Mouse (Mus musculus): ENCODE measurements around the gene Mrpl57. TPM values are rescaled to one million over a fixed set of nuclear protein-coding genes. Genes with fewer than 3 reads are reported as not detected.

Mrpl57 gene
- polyA plus RNA-seq, 1 experiment: 78.3 TPM

DNA sequence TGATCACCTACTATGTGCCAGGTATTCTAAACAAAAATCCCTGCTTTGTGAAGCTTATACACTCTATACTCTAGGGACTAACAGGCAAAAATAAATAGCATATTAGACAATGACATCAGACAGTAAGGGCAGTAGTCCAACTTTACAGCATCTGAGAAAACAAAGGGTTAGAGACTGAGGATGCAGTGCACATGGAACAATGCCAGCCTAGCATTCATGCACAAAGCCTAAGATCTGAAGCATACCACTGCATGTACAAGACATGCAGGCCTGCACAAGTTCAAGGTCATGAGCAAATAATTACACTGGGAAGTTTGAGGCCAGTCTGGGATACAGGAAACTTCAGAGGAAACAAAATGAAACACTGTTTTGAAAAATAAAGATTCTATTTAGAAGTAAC is 33.5 kb downstream of the Mrpl57 start:
- no peak for DNase-seq (ENCODE audit: low spot score)

DNA sequence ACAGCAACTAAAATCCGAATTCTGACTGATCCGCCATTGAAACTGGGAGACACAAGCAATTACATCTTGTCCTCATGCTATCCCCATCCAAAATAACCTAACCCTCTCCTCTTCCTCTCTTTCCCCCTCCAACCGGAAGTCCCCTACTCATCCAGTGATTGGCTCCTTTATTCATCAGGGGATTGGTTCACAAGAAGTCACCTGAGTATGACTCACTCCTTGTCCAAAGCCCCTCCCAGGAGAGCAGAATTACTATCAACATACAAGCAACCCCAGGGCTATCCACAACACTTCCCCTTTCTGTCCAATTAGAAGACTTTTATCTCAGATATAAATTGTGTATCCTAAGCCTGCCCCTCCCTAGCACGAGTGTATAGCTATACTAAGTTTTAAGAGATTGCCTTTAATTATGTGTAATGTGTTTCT is 36.0 kb downstream of the Mrpl57 start:
- no peak for DNase-seq (ENCODE audit: low spot score)

DNA sequence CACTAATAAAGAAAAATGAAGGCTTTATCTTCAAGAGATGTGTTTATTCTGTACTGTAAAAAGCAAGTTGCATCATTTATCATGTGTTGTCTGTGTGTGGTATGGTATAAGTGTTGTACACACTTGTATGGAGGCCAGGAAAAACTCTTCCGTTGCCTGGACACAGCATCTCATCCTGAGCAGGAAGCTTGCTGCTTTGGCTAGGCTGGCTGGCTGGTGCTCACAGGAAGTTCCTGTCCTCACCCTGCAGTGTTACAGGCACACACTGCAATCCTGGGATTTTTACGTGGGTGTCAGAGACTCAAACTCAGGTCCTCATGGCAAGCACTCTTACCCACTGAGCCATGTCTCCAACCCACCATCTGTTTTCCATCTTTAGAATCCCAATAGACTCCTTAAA is 37.1 kb downstream of the Mrpl57 start:
- no peak for DNase-seq (ENCODE audit: low spot score)

DNA sequence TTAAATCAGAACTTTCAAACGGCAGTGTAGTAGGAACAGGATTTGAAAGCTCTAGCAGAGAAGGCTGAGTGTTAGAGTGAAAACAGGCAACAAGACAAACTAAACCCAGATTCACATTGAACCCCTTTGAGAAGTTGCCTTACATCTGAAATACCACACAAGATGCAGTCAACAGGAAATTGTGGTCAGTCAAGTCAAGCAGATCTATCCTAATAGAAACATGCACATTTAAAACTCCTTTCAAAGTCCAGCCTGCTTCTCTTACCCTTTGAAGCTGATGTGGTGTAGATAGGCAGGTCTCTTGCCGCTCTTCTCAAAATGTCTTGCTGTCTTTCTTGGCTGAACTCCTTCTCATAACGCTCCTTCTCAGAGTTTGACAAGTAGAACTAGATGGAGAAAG is 39.2 kb downstream of the Mrpl57 start:
- DNase-seq (ENCODE audit: low spot score): no peak

DNA sequence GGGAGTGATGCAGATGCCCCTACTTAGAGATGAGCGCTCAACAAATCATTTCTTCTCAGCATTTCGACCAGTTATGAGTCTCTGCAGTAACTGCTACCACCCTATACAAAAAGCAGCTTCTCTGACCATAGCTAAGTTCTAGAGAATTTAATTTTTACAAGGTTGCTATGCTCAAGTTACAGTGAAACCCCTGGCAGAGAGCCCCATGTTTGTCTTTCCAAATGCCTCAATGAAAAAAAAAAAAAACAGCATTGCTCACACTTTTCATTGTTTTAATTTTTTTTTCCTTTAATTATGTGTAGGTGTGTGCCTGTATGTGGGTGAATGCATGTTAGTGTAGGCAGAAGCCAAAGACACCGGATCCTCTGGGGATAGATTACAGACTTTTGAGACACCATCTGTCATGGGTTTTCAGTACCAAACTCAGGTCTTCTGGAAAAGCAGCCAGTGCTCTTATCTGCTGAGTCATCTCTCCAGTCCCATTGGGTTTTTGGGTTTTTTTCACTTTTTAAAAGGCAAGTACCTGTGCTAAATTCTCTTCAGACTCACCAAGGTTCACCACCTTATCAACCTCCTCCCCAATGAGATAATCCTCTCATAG is 40.7 kb downstream of the Mrpl57 start:
- DNase-seq (ENCODE audit: low spot score): no peak

DNA sequence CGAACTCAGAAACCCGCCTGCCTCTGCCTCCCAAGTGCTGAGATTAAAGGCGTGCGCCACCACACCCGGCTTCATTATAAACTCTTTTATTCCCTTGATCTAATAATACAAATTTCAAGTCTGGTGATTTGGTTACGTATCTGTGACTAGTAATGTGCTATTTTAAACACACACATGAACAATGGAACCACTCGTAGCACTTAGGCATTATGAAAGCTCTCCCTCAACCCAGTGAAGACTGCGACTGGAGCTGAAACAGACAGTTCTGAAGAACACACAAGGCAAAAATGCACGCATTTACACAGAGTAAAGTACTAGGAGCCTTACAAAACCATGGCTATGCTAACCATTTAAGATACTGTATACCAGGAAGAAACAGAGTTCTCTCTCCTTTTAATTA is 51.9 kb downstream of the Mrpl57 start:
- no peak for DNase-seq (ENCODE audit: low spot score)

Other genes starting within 250 kb of the Mrpl57 start
- 7.6 and 8.8 TPM in 2 replicates for gene Xpo4, start 160.8 kb upstream of the Mrpl57 start, polyA plus RNA-seq (2012; rRNA removed)
- not detected in 2 replicates for gene Gm49361, start 80.1 kb upstream of the Mrpl57 start, polyA plus RNA-seq (2012; rRNA removed)
- 35.2 and 35.9 TPM in 2 replicates for gene Lats2, start 67.8 kb upstream of the Mrpl57 start, polyA plus RNA-seq (2012; rRNA removed)
- gene Sap18, start 28.1 kb upstream of the Mrpl57 start, polyA plus RNA-seq (2012; rRNA removed): 38.9 and 49.8 TPM in 2 replicates
- gene Ska3, start within 50 bp of the Mrpl57 start, polyA plus RNA-seq (2012; rRNA removed): 0.50 and 1.1 TPM in 2 replicates
- gene Zdhhc20, start 64.0 kb downstream of the Mrpl57 start, polyA plus RNA-seq (2012; rRNA removed): 29.8 and 31.0 TPM in 2 replicates
- gene Micu2, start 173.0 kb downstream of the Mrpl57 start, polyA plus RNA-seq (2012; rRNA removed): 35.2 and 43.4 TPM in 2 replicates
- 6.2 and 8.7 TPM in 2 replicates for gene Fgf9, start 244.3 kb downstream of the Mrpl57 start, polyA plus RNA-seq (2012; rRNA removed)